Mouse (Mus musculus) MEL (cell line): Measurements from ENCODE around the gene Cdc73. TPM values are rescaled to one million over a fixed set of nuclear protein-coding genes. Genes with fewer than 3 reads are reported as not detected.

Source experiments
- DNase-seq: peaks from one replicate; pipeline ENCODE4 v3.0.0; 2011; ENCODE audit warnings: low read depth, low spot score
- H3K27ac ChIP-seq: 2 replicates; pipeline ENCODE4 v1.5.1; 2012; ENCODE audit warnings: low read depth, mild to moderate bottlenecking, control low read depth, low read length, moderate library complexity; ENCODE audit not compliant: control insufficient read depth
- H3K27me3 ChIP-seq, 2 experiments: fragments of 150-350 bp in 1 of 2; sonication (generic) in 1 of 2; 2 replicates each; pipeline ENCODE4 v1.6.1; 2012; ENCODE audit warnings: low read length in 2 of 2, mild to moderate bottlenecking in 2 of 2, improper control_type of control experiment in 1 of 2, moderate library complexity in 1 of 2; ENCODE audit not compliant: insufficient read depth in 2 of 2, control insufficient read depth in 1 of 2
- H3K36me3 ChIP-seq, 2 experiments: 2 replicates each; pipeline ENCODE4 v1.6.1; 2012 to 2014; ENCODE audit warnings: low read length in 2 of 2, improper control_type of control experiment in 1 of 2, inconsistent platforms in 1 of 2, mild to moderate bottlenecking in 1 of 2; ENCODE audit not compliant: insufficient read depth in 2 of 2, control insufficient read depth in 1 of 2
- H3K4me1 ChIP-seq, 2 experiments: fragments of 150-350 bp in 1 of 2; sonication (generic) in 1 of 2; 2 replicates each; pipeline ENCODE4 v1.6.1; 2012; ENCODE audit warnings: low read length in 2 of 2, improper control_type of control experiment in 1 of 2, mild to moderate bottlenecking in 1 of 2; ENCODE audit not compliant: insufficient read depth in 2 of 2, control insufficient read depth in 1 of 2
- H3K4me3 ChIP-seq, 2 experiments: fragments of 150-350 bp in 1 of 2; sonication (generic) in 1 of 2; 2 replicates each; pipeline ENCODE4 v1.5.1; 2012; ENCODE audit warnings: low read depth in 2 of 2, low read length in 2 of 2, mild to moderate bottlenecking in 2 of 2, moderate library complexity in 2 of 2, control low read depth in 1 of 2, improper control_type of control experiment in 1 of 2; ENCODE audit not compliant: control insufficient read depth in 1 of 2, insufficient read depth in 1 of 2
- H3K79me2 ChIP-seq: 2 replicates; pipeline ENCODE4 v1.6.1; 2012; ENCODE audit warnings: mild to moderate bottlenecking, low read length, moderate library complexity; ENCODE audit not compliant: control insufficient read depth, poor library complexity, insufficient read depth
- H3K9ac ChIP-seq: 2 replicates; pipeline ENCODE4 v1.6.1; 2012; ENCODE audit warnings: low read depth, mild to moderate bottlenecking, control low read depth, low read length, moderate library complexity; ENCODE audit not compliant: control insufficient read depth, poor library complexity, severe bottlenecking
- H3K9me3 ChIP-seq: fragments of 150-350 bp; sonication (generic); replicated peaks from 2 replicates; pipeline ENCODE4 v1.6.1; 2012; ENCODE audit warnings: mild to moderate bottlenecking, low read length, improper control_type of control experiment, moderate library complexity; ENCODE audit not compliant: insufficient read depth
- BHLHE40 ChIP-seq: IDR thresholded peaks from 2 replicates; pipeline ENCODE4 v1.6.1; 2012; ENCODE audit warnings: low read depth, mild to moderate bottlenecking, inconsistent platforms, low read length, improper control_type of control experiment, borderline replicate concordance
- CHD2 ChIP-seq: IDR thresholded peaks from 2 replicates; pipeline ENCODE4 v1.6.1; 2011; ENCODE audit warnings: low read length, improper control_type of control experiment
- CTCF ChIP-seq, 3 experiments: IDR thresholded peaks in 2 of 3; conservative IDR thresholded peaks in 1 of 3; 2 replicates each; pipeline ENCODE4 v1.5.1; 2011 to 2012; ENCODE audit warnings: low read length in 3 of 3, low read depth in 2 of 3, mild to moderate bottlenecking in 2 of 3, improper control_type of control experiment in 1 of 3, inconsistent platforms in 1 of 3, mixed read lengths in 1 of 3, moderate library complexity in 1 of 3; ENCODE audit not compliant: control insufficient read depth in 1 of 3, insufficient read depth in 1 of 3, poor library complexity in 1 of 3, severe bottlenecking in 1 of 3
- EP300 ChIP-seq, 2 experiments: IDR thresholded peaks; 2 replicates each; pipeline ENCODE4 v1.6.1; 2011; ENCODE audit warnings: improper control_type of control experiment in 2 of 2, low read length in 2 of 2, low read depth in 1 of 2, mild to moderate bottlenecking in 1 of 2
- HCFC1 ChIP-seq: IDR thresholded peaks from 2 replicates; pipeline ENCODE4 v1.6.1; 2012; ENCODE audit warnings: low read depth, mild to moderate bottlenecking, inconsistent platforms, low read length, improper control_type of control experiment, moderate library complexity
- MAFK ChIP-seq: IDR thresholded peaks from 2 replicates; pipeline ENCODE4 v1.6.1; 2011; ENCODE audit warnings: low read depth, mild to moderate bottlenecking, low read length, improper control_type of control experiment, borderline replicate concordance
- MAX ChIP-seq: IDR thresholded peaks from 2 replicates; pipeline ENCODE4 v1.6.1; 2011; ENCODE audit warnings: low read length, improper control_type of control experiment
- MAZ ChIP-seq: IDR thresholded peaks from 2 replicates; pipeline ENCODE4 v1.6.1; 2012; ENCODE audit warnings: low read depth, mild to moderate bottlenecking, inconsistent platforms, low read length, improper control_type of control experiment
- MXI1 ChIP-seq: IDR thresholded peaks from 2 replicates; pipeline ENCODE4 v1.6.1; 2011; ENCODE audit warnings: mild to moderate bottlenecking, low read depth, low read length, improper control_type of control experiment
- NRF1 ChIP-seq: IDR thresholded peaks from 2 replicates; pipeline ENCODE4 v1.6.1; 2014; ENCODE audit warnings: low read depth, mild to moderate bottlenecking, inconsistent platforms, low read length, improper control_type of control experiment, moderate library complexity; ENCODE audit not compliant: poor library complexity, insufficient read depth, severe bottlenecking
- POLR2A ChIP-seq, 2 experiments: IDR thresholded peaks; 2 replicates each; pipeline ENCODE4 v1.6.1; 2011 to 2012; ENCODE audit warnings: low read length in 2 of 2, mild to moderate bottlenecking in 2 of 2, control low read depth in 1 of 2, improper control_type of control experiment in 1 of 2, low read depth in 1 of 2, moderate library complexity in 1 of 2; ENCODE audit not compliant: control insufficient read depth in 1 of 2, insufficient read depth in 1 of 2, poor library complexity in 1 of 2
- SIN3A ChIP-seq: IDR thresholded peaks from 2 replicates; pipeline ENCODE4 v1.6.1; 2012; ENCODE audit warnings: low read length, improper control_type of control experiment, inconsistent platforms
- TAL1 ChIP-seq: IDR thresholded peaks from 2 replicates; pipeline ENCODE4 v1.6.1; 2012; ENCODE audit warnings: mild to moderate bottlenecking, inconsistent platforms, low read length, moderate library complexity, mixed read lengths
- TBP ChIP-seq: IDR thresholded peaks from 2 replicates; pipeline ENCODE4 v1.8.0; 2011; ENCODE audit warnings: low read depth, low read length, improper control_type of control experiment
- ZC3H11A ChIP-seq: IDR thresholded peaks from 2 replicates; pipeline ENCODE4 v1.6.1; 2012; ENCODE audit warnings: low read depth, mild to moderate bottlenecking, inconsistent platforms, low read length, improper control_type of control experiment
- polyA plus RNA-seq, 2 experiments: library from polyadenylated mRNA; stranded (reverse) in 1 of 2; unstranded in 1 of 2; fragments of >175 nt in 1 of 2; fragments of >200 nt in 1 of 2; gene quantifications; 2 replicates each; pipeline versions ENCODE4 v1.2.1 to v1.2.4; 2012; ENCODE audit warnings: low replicate concordance in 2 of 2, low read depth in 1 of 2; ENCODE audit not compliant: insufficient read length in 2 of 2, insufficient read depth in 1 of 2, missing spikeins in 1 of 2
- total RNA-seq: library from RNA; depleted of rRNA; stranded (reverse); fragments of 300-350 nt; gene quantifications from 2 replicates; pipeline ENCODE4 v1.2.3, GENCODE M21; 2012

Cdc73 gene
- total and polyA plus RNA-seq, 3 experiments: 11.6 to 65.8 (median 55.2) TPM

DNA sequence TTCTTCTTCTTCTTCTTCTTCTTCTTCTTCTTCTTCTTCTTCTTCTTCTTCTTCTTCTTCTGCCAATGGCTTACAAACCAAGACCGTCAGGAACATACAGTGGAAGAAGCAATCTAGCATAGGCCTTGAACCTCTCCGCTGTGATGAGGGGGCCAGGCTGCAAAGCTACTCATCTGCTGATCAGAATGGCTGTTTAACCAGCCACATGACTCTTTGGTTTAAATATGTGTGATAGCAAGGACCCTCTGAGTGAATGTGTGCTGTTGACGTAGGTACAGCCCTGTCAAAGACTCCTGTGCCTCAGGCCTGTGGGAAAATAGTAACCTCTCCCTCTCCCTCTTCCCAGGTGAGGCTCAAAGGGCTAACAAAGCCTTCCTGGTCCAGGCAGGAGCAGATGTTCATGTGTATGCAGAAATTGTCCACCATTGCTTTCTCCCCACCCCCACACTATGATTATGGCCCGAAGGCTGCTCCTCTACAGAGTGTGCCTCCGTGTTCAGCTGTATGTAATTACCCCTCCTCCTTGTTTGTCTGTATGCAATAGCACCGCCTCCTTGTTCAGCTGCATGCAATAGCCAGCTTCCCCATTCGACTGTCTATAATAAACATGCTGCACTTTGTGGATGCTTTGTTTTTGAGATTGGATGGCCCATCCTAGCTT is 7.4 kb upstream of the Cdc73 start:
- Histone ChIP-seq H3K4me1 (0 out of 4 replicates have a peak, but pooled peaks cover 0 to 6% of the 10 kb centered on the region in 2 experiments), H3K79me2 (no peaks in the 10 kb centered on the region), H3K36me3 (no peaks in the 10 kb centered on the region; a peak in 1 of 4 replicates), H3K27me3 (no peaks in the 10 kb centered on the region)
- DNase-seq: peak; percentile 49
- TF ChIP-seq EP300 (IDR thresholded peaks at IDR 0.05; ENCODE audit: low read depth in 1 of 2, low read length in 2 of 2) (no peak), ZC3H11A (no peak), SIN3A (no peak), MAX (no peak), CHD2 (no peak), HCFC1 (no peak), BHLHE40 (no peak), CTCF (IDR thresholded peaks at IDR 0.05 in 2 of 3, conservative IDR thresholded peaks at IDR 0.05 in 1 of 3; ENCODE audit: control insufficient read depth in 1 of 3, insufficient read depth in 1 of 3, low read depth in 2 of 3, low read length in 3 of 3, poor library complexity in 1 of 3, severe bottlenecking in 1 of 3) (no peak), TAL1 (no peak), POLR2A (IDR thresholded peaks at IDR 0.05; ENCODE audit: control insufficient read depth in 1 of 2, insufficient read depth in 1 of 2, low read depth in 1 of 2, low read length in 2 of 2, poor library complexity in 1 of 2) (no peak)
- TF ChIP-seq, all 39 proteins: peak for 0
- H3K27ac ChIP-seq: no peak overlapping the region
- no peaks in the 10 kb centered on the region for H3K9me3 ChIP-seq
- no peak overlapping the region for H3K9ac ChIP-seq
- H3K4me3 ChIP-seq: no peak overlapping the region

- no peak overlapping the region for H3K27ac ChIP-seq
- DNase-seq: no peak
- H3K4me1 ChIP-seq: 0 out of 4 replicates have a peak, but pooled peaks cover 0 to 6% of the 10 kb centered on the region in 2 experiments
- no peak overlapping the region for H3K9ac ChIP-seq
- no peaks in the 10 kb centered on the region for H3K9me3 ChIP-seq
- H3K36me3 ChIP-seq: no peaks in the 10 kb centered on the region; a peak in 1 of 4 replicates
- no peaks in the 10 kb centered on the region for H3K27me3 ChIP-seq
- TF ChIP-seq MAZ (no peak), MXI1 (no peak), MAFK (no peak), TBP (no peak), CTCF (IDR thresholded peaks at IDR 0.05 in 2 of 3, conservative IDR thresholded peaks at IDR 0.05 in 1 of 3; ENCODE audit: control insufficient read depth in 1 of 3, insufficient read depth in 1 of 3, low read depth in 2 of 3, low read length in 3 of 3, poor library complexity in 1 of 3, severe bottlenecking in 1 of 3) (no peak), ZC3H11A (no peak), NRF1 (no peak)
- no peaks in the 10 kb centered on the region for H3K79me2 ChIP-seq
- no peak overlapping the region for H3K4me3 ChIP-seq
Measured at GRCm38 (mm10) chr1:143708361-143708760, 5.7 kb upstream of the Cdc73 start.
